Mouse (Mus musculus): ENCODE results near the gene Zfp518a.

DNA sequence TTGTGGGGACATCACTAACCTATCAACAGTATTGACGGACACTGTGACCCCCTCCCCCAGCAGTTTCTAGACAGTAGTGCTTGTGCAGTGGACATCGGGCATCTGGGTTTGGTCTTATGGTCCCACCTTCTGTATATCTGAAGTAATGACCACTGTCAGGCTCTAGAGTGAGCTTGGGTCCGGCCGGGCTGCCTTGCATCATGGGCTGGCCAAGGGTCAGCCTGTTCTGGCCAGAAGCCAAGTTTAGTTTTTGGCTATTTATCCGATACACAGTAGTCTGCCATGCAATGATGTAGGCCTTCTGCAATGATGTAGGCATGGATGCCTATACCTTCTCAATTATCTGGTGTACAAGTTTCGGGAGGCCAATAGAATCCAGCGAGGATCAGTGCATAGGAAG lies 49.0 kb downstream of the Zfp518a start:
- TF ChIP-seq CTCF (IDR thresholded peaks at IDR 0.05; ENCODE audit: borderline replicate concordance, extremely low read depth, insufficient read depth, insufficient read length) (no peak), POLR2A (IDR thresholded peaks at IDR 0.05; ENCODE audit: borderline replicate concordance, extremely low read depth, insufficient read depth, insufficient read length, poor library complexity, severe bottlenecking) (no peak)

All from brain, embryonic 14.5 days (tissue).